Mouse (Mus musculus) ES-E14 (cell line): ENCODE data around the gene Clgn. TPM values are rescaled to one million over a fixed set of nuclear protein-coding genes. Genes with fewer than 3 reads are reported as not detected.

Experiments used
- DNase-seq: peaks from one replicate; pipeline ENCODE4 v3.0.0-alpha.2; 2013; ENCODE audit warnings: low read depth, low spot score
- H3K27ac ChIP-seq: 2 replicates; pipeline ENCODE4 v1.5.1; 2012; ENCODE audit warnings: low read depth, mild to moderate bottlenecking, low read length, moderate library complexity, mixed read lengths; ENCODE audit not compliant: poor library complexity, insufficient read depth, severe bottlenecking
- H3K36me3 ChIP-seq: 2 replicates; pipeline ENCODE4 v1.6.1; 2012; ENCODE audit warnings: mild to moderate bottlenecking, low read length, moderate library complexity, mixed read lengths; ENCODE audit not compliant: control insufficient read depth, poor library complexity, insufficient read depth, severe bottlenecking
- H3K4me1 ChIP-seq, 2 experiments: fragments of 150-350 bp in 1 of 2; sonication (generic) in 1 of 2; 2 replicates each; pipeline ENCODE4 v1.6.1; 2012; ENCODE audit warnings: low read length in 2 of 2, mild to moderate bottlenecking in 1 of 2, mixed read lengths in 1 of 2; ENCODE audit not compliant: control insufficient read depth in 2 of 2, insufficient read depth in 2 of 2, poor library complexity in 1 of 2
- H3K4me3 ChIP-seq, 2 experiments: fragments of 150-350 bp in 1 of 2; sonication (generic) in 1 of 2; 2 replicates each; pipeline ENCODE4 v1.5.1; 2012; ENCODE audit warnings: low read length in 2 of 2, low read depth in 1 of 2, mild to moderate bottlenecking in 1 of 2, mixed read lengths in 1 of 2; ENCODE audit not compliant: insufficient read depth in 1 of 2, poor library complexity in 1 of 2, severe bottlenecking in 1 of 2
- H3K9ac ChIP-seq: 2 replicates; pipeline ENCODE4 v1.6.1; 2012; ENCODE audit warnings: low read depth, mild to moderate bottlenecking, low read length, mixed read lengths; ENCODE audit not compliant: poor library complexity, insufficient read depth, severe bottlenecking
- H3K9me3 ChIP-seq: fragments of 150-350 bp; sonication (generic); 2 replicates; pipeline ENCODE4 v1.6.1; 2012; ENCODE audit warnings: low read depth, mild to moderate bottlenecking, low read length; ENCODE audit not compliant: control insufficient read depth, insufficient read depth
- CHD2 ChIP-seq: IDR thresholded peaks from 2 replicates; pipeline ENCODE4 v1.6.1; 2014; ENCODE audit warnings: mild to moderate bottlenecking, low read depth, low read length, inconsistent platforms
- HCFC1 ChIP-seq: IDR thresholded peaks from 2 replicates; pipeline ENCODE4 v1.6.1; 2012; ENCODE audit warnings: low read length, inconsistent platforms, borderline replicate concordance; ENCODE audit not compliant: insufficient read depth
- MAFK ChIP-seq: IDR thresholded peaks from 2 replicates; pipeline ENCODE4 v1.6.1; 2014; ENCODE audit warnings: mild to moderate bottlenecking, low read depth, low read length, inconsistent platforms; ENCODE audit not compliant: insufficient read depth
- ZC3H11A ChIP-seq: IDR thresholded peaks from 2 replicates; pipeline ENCODE4 v1.6.1; 2012; ENCODE audit warnings: low read depth, mild to moderate bottlenecking, inconsistent platforms, low read length, borderline replicate concordance
- ZNF384 ChIP-seq: IDR thresholded peaks from 2 replicates; pipeline ENCODE4 v1.6.1; 2012; ENCODE audit warnings: low read depth, low read length, inconsistent platforms
- in situ Hi-C, 2 experiments: fragments of 600-800 bp; cut with MboI; formaldehyde crosslinking; loops; one replicate each; pipeline ENCODE4 v1.15.1; 2025; ENCODE audit warnings: low sequenced_read_pairs in 2 of 2, inconsistent platforms in 1 of 2; ENCODE audit not compliant: unreplicated experiment in 2 of 2
- total RNA-seq: library from RNA; depleted of rRNA; stranded (reverse); fragments of 300-350 nt; gene quantifications from 2 replicates; pipeline ENCODE4 v1.2.3, GENCODE M21; 2012; rRNA removed

The Clgn gene
- 13.0 and 19.2 TPM in 2 replicates for total RNA-seq

DNA sequence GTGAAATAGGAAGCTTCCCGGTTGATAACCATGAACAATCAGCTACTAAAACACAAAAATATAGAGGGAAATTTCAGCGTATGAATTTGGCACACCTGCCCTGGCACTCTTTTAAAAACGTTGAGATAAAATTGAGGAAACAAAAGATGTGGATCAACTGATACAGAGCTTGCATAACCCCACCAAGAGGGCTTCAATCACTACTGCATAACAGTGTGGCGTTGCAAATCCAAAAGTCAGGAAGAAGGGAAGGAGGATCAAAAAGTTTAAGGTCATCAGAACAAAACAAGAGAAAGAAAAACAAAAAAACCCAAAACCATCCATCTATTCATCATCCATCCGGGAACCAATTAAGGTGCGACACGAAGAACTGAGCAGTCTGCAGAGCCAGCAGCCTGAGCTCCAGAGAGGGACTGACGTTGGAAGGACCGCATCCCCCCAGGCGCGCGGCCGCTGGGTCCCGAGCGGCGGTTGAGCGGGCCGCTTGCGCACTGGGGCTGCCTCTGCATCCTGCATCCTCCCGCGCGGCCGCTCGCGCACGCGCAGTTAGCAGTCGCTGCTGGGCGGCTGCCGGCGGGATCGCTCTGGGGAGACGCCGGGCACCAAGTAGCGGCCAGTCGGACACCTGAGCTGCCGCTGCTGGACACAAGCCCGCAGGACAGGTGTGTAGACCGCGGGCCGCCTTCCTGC, at the start of gene Clgn:
Gene Clgn, plus strand, starts transcription at position 552 of the 690 bp plus-strand sequence.
- in situ Hi-C loops: no loop called here

DNA sequence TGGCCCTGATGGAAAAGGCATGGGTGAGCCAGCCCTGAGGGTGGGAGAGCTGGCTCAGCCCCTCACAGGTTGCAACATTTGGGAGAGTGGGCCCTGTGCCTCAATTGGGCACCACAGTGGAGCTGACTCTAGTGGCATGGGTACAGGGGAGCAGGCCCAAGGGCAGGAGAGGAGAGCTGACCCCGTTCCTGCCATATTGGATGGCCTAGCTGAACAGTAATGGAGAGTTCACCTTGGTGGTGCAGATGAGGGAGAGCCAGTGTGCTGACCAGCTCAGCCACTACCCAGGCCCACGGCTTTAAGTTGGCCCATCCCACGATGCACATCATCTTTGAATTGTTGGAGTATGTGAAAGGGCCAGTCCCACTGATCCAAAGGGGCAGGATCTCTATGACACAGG, 47.6 kb upstream of the Clgn start:
- H3K9ac ChIP-seq: no peak overlapping the region
- no peak overlapping the region for H3K4me3 ChIP-seq
- in situ Hi-C loops: loop anchor here in 1 of 2 experiments (10.0 kb wide), 1 partner anchor 247 kb away; no protein-coding TSS in a partner anchor
- no peak for DNase-seq
- no peak overlapping the region for H3K27ac ChIP-seq
- no peaks in the 10 kb centered on the region for H3K36me3 ChIP-seq
- peaks cover 0 to 2% of the 10 kb centered on the region in 2 experiments; a peak in 1 of 4 replicates for H3K4me1 ChIP-seq
- no peaks in the 10 kb centered on the region for H3K9me3 ChIP-seq
- TF ChIP-seq HCFC1: no peak
- no peak for TF ChIP-seq ZC3H11A
- TF ChIP-seq MAFK: no peak
- TF ChIP-seq CHD2: no peak
- no peak for TF ChIP-seq ZNF384

More for the DNA sequence above, at the start of gene Clgn:
- peak within 1 kb of the TSS; percentile 80 to 94 for H3K4me3 ChIP-seq
- peak; percentile 67 for DNase-seq
- peaks cover 0 to 5% of the 10 kb centered on the region in 2 experiments; a peak in 3 of 4 replicates for H3K4me1 ChIP-seq
- no peaks in the 10 kb centered on the region for H3K36me3 ChIP-seq
- TF ChIP-seq MAFK: no peak
- no peak for TF ChIP-seq ZC3H11A
- no peak for TF ChIP-seq ZNF384
- TF ChIP-seq HCFC1: no peak
- no peak for TF ChIP-seq CHD2
- H3K27ac ChIP-seq: no peak within 1 kb of the TSS
- peak within 1 kb of the TSS; percentile 74 for H3K9ac ChIP-seq
- no peaks in the 10 kb centered on the region for H3K9me3 ChIP-seq

DNA sequence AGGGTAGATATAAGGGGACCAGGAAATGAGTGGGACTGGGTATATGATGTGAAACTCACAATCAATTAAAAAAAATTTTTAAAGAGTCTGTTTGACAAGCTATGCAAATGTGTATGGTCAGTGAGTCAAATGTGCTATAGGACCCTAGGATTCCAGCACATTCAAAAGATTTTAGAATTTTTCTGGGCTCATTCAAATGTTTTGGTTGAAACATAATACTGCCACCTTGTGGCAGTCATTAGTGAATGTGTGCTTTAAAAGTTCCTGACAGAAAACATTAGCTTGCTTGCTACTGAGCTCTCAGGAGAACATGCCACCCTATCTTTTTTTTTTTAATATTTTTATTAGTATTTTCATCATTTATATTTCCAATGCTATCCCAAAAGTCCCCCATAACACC, 47.0 kb upstream of the Clgn start:
- no peak for DNase-seq
- no peak overlapping the region for H3K4me3 ChIP-seq
- in situ Hi-C loops: loop anchor here in 1 of 2 experiments (10.0 kb wide), 1 partner anchor 248 kb away; no protein-coding TSS in a partner anchor

DNA sequence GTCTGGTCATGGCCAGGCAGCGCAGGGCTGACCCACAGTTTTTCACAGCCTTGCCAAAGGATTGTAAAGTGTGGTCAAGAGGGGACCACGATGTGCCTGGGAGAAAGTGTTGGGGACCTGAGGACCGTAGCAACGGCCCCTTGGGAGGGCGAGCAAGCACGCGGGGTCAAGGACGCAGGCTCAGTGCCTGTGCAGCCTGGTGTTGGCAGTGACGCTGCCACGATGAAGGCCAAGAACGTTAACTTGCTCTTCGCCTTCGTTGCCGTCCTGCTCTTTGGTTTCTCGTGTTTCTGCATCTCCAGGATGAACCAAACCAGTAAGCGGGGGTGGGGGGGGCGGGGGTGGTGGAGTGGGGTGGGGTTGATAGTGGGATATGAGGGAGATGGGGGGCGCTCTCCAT, 41.4 kb upstream of the Clgn start, which contains the start of gene Mgat4d:
Gene Mgat4d, plus strand, starts transcription at position 209 of the 400 bp plus-strand sequence.
- in situ Hi-C loops: loop anchor here in 1 of 2 experiments (10.0 kb wide), 1 partner anchor 253 kb away; no protein-coding TSS in a partner anchor
- Histone ChIP-seq H3K4me1 (no peaks in the 10 kb centered on the region), H3K36me3 (no peaks in the 10 kb centered on the region), H3K9me3 (no peaks in the 10 kb centered on the region), H3K9ac (no peak within 1 kb of the TSS), H3K4me3 (no peak within 1 kb of the TSS), H3K27ac (no peak within 1 kb of the TSS)
- DNase-seq: no peak
- no peak for TF ChIP-seq ZC3H11A

More for the DNA sequence above, 47.0 kb upstream of the Clgn start:
- H3K9ac ChIP-seq: no peak overlapping the region
- no peak overlapping the region for H3K27ac ChIP-seq
- H3K4me1 ChIP-seq: peaks cover 0 to 2% of the 10 kb centered on the region in 2 experiments; a peak in 1 of 4 replicates
- no peak for TF ChIP-seq CHD2
- peak; percentile 60; the same call in 1 of the 2 replicates for TF ChIP-seq ZC3H11A
- TF ChIP-seq ZNF384: no peak
- no peaks in the 10 kb centered on the region for H3K36me3 ChIP-seq
- no peaks in the 10 kb centered on the region for H3K9me3 ChIP-seq
